Mouse (Mus musculus) cerebellum, adult 2 months (tissue): ENCODE data around the gene Frem1.

ENCODE experiments used
- CTCF ChIP-seq: fragments of 200-500 bp; IDR thresholded peaks from 2 replicates; pipeline ENCODE4 v1.5.1; 2011; ENCODE audit warnings: low read depth, mild to moderate bottlenecking, control low read depth, low read length, moderate library complexity, borderline replicate concordance; ENCODE audit not compliant: insufficient read depth
- POLR2A ChIP-seq: fragments of 200-500 bp; IDR thresholded peaks from 2 replicates; pipeline ENCODE4 v1.6.1; 2011; ENCODE audit warnings: low read length, control low read depth, borderline replicate concordance; ENCODE audit not compliant: insufficient read depth

DNA sequence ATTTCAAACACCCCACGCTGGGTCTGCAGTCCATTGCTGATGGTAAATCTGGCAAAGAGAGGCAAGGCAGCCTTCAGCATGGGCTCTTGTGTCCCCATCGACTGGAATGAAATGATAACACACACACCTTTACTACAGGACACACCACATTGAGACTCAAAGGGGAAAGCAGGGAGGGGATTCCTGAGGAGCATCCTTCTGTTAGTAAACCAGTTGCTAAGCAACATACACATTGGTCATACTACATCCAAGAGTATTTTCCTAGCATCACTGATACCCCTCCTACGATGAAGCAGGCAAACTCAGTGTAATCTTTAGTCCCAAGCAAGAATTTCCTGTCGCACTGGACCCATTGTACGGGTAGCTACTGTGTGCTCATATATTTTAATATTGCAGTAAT, 111.5 kb downstream of the Frem1 start:
- TF ChIP-seq CTCF (no peak), POLR2A (no peak)
